25 mouse cellular contexts compared by ENCODE assay signal in the genomic region with DNA sequence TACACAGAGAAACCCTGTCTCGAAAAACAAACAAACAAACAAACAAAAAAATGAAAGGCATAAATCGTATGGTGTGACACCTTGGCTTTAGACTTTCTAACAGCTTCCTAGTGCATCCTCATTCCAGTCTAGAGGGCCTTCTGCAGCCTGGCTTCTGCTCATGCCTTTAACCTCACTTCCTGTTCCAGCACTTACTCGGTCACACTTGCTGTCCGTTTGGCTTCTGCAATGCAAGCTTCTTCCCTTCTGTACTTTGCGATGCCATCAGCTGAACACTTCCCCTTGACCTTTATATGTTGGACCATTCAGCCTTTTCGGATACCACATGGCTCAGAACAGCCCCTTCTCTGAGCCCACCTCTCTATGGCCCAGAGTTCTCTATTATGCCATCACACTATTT. TPM values are rescaled to one million over a fixed set of nuclear protein-coding genes. Genes with fewer than 3 reads are reported as not detected.
DNase-seq lines count a peak whose midpoint lies in the region; ATAC-seq and TF ChIP-seq lines count a peak whose summit lies in the region.
"Had no signal": no experiment of that assay in that cellular context is flagged by ENCODE, and none has a peak within 500 bp of the region (broad histone marks: within the 10 kb centered on the region; RNA-seq: fewer than 3 reads in every experiment).

No protein-coding gene starts in this region.

- peaks cover 0 to 2% of the 10 kb centered on the region in 2 experiments; a peak in 1 of 4 replicates for H3K4me1 ChIP-seq in ES-E14 (ENCODE audit: control insufficient read depth in 2 of 2, insufficient read depth in 2 of 2, low read length in 2 of 2, poor library complexity in 1 of 2)
- H3K4me1 ChIP-seq: embryonic facial prominence, embryonic 10.5 days; embryonic facial prominence, embryonic 13.5 days; forebrain, embryonic 12.5 days; forebrain, embryonic 15.5 days; hindbrain, embryonic 12.5 days; hindbrain, embryonic 15.5 days had no signal

- no peak overlapping the region for H3K4me3 ChIP-seq in ES-E14 (ENCODE audit: insufficient read depth in 1 of 2, low read depth in 1 of 2, low read length in 2 of 2, poor library complexity in 1 of 2, severe bottlenecking in 1 of 2)
- H3K4me3 ChIP-seq: embryonic facial prominence, embryonic 10.5 days; embryonic facial prominence, embryonic 13.5 days; erythroblast, embryonic 14.5 days; forebrain, embryonic 12.5 days; forebrain, embryonic 15.5 days; hindbrain, embryonic 12.5 days; hindbrain, embryonic 15.5 days had no signal

- peak overlapping the region; percentile 36; the same call in 1 of the 2 replicates for H3K27ac ChIP-seq in ES-E14 (ENCODE audit: insufficient read depth, low read depth, low read length, poor library complexity, severe bottlenecking)
- H3K27ac ChIP-seq: embryonic facial prominence, embryonic 10.5 days; embryonic facial prominence, embryonic 13.5 days; forebrain, embryonic 12.5 days; forebrain, embryonic 15.5 days; hindbrain, embryonic 12.5 days; hindbrain, embryonic 15.5 days had no signal

- no peak for DNase-seq in ES-E14 (ENCODE audit: low read depth, low spot score)
- DNase-seq in layer of hippocampus, postnatal 14 days (ENCODE audit: low spot score in 2 of 2), result no peak
- no peak for DNase-seq in cerebellum, postnatal 4 days (ENCODE audit: low spot score in 2 of 2)
- DNase-seq in thymus, postnatal 14 days, result no peak
- no peak for DNase-seq in urinary bladder, adult 2 months (ENCODE audit: low spot score)
- DNase-seq: adrenal gland, adult 8-10 months; adrenal gland, postnatal 25 days; cerebellum, adult 18-20 months; cerebellum, adult 9-10 months; cerebellum, postnatal 14 days; embryo, embryonic 11 days; gastrocnemius, postnatal 10 days; gastrocnemius, postnatal 36 days; heart, adult 11 months had no signal

- H3K9ac ChIP-seq in ES-E14 (ENCODE audit: insufficient read depth, low read depth, low read length, poor library complexity, severe bottlenecking), result no peak overlapping the region; the same call in 1 of the 2 replicates
- H3K9ac ChIP-seq: embryonic facial prominence, embryonic 13.5 days; forebrain, embryonic 12.5 days; forebrain, embryonic 15.5 days; hindbrain, embryonic 12.5 days; hindbrain, embryonic 15.5 days had no signal

- in situ Hi-C loops in ES-E14 (cut with MboI; ENCODE audit: low sequenced_read_pairs in 2 of 2, unreplicated experiment in 2 of 2), result no loop called here

- no peaks in the 10 kb centered on the region for H3K9me3 ChIP-seq in ES-E14 (ENCODE audit: control insufficient read depth, insufficient read depth, low read depth, low read length)
- H3K9me3 ChIP-seq: embryonic facial prominence, embryonic 10.5 days; embryonic facial prominence, embryonic 13.5 days; forebrain, embryonic 12.5 days; forebrain, embryonic 15.5 days; hindbrain, embryonic 12.5 days; hindbrain, embryonic 15.5 days had no signal

- no peaks in the 10 kb centered on the region for H3K36me3 ChIP-seq in ES-E14 (ENCODE audit: control insufficient read depth, insufficient read depth, low read length, poor library complexity, severe bottlenecking)
- H3K36me3 ChIP-seq: embryonic facial prominence, embryonic 10.5 days; embryonic facial prominence, embryonic 13.5 days; forebrain, embryonic 12.5 days; forebrain, embryonic 15.5 days; hindbrain, embryonic 12.5 days; hindbrain, embryonic 15.5 days had no signal

- peak; percentile 84 for ATAC-seq in granulocyte monocyte progenitor cell, adult 5-6 weeks (replicated peaks; ENCODE audit: poor library complexity, severe bottlenecking)
- peak; percentile 78 for ATAC-seq in megakaryocyte progenitor cell, adult 5-6 weeks (replicated peaks; ENCODE audit: poor library complexity)
- ATAC-seq: activated CD4-positive, CD25-positive, alpha-beta regulatory T cell, adult 4 months; CD4-positive, CD25-positive, alpha-beta regulatory T cell, adult 4 months; forebrain, embryonic 15.5 days had no signal

TF ChIP-seq in ES-E14, 5 proteins besides CTCF, POLR2A, EP300 and RAD21:
- TF ChIP-seq CHD2 (IDR thresholded peaks at IDR 0.05; ENCODE audit: low read depth, low read length), result no peak
- TF ChIP-seq MAFK (IDR thresholded peaks at IDR 0.05; ENCODE audit: insufficient read depth, low read depth, low read length), result no peak
- TF ChIP-seq HCFC1 (IDR thresholded peaks at IDR 0.05; ENCODE audit: borderline replicate concordance, insufficient read depth, low read length), result no peak
- TF ChIP-seq ZNF384 (IDR thresholded peaks at IDR 0.05; ENCODE audit: low read depth, low read length), result no peak
- TF ChIP-seq ZC3H11A (IDR thresholded peaks at IDR 0.05; ENCODE audit: borderline replicate concordance, low read depth, low read length), result no peak
TF ChIP-seq in ES-E14: peak in this region for 0.

RNA-seq across cellular contexts. Expression of a gene that starts 32.0 kb away (rescaled TPM):
- 57.3 and 77.3 TPM in 2 replicates for total RNA-seq in ES-E14 (2012; rRNA removed)
- total RNA-seq in granulocyte monocyte progenitor cell, adult 5-6 weeks (2014; fragmentation: Nextera tagmentation), result 108 and 126 TPM in 2 replicates
- 12.7 and 28.0 TPM in 2 replicates for total RNA-seq in granulocyte monocyte progenitor cell, adult 5-6 weeks (2017)
- total RNA-seq in megakaryocyte progenitor cell, adult 5-6 weeks (2015), result 76.8 and 92.8 TPM in 2 replicates
- total RNA-seq in megakaryocyte progenitor cell, adult 5-6 weeks (2017), result 23.2 and 26.2 TPM in 2 replicates
- total RNA-seq in layer of hippocampus, postnatal 14 days (2021), result 10 to 100 TPM; 56.5 to 59.6 TPM
- 43.4 and 45.0 TPM in 2 replicates for polyA plus RNA-seq in urinary bladder, adult 2 months (2012; rRNA removed)

RNA-seq across cellular contexts. Expression of a gene that starts 32.2 kb away (rescaled TPM):
- 27.4 and 30.2 TPM in 2 replicates for total RNA-seq in ES-E14 (2012; rRNA removed)
- total RNA-seq in granulocyte monocyte progenitor cell, adult 5-6 weeks (2014; fragmentation: Nextera tagmentation), result 26.3 and 26.8 TPM in 2 replicates
- total RNA-seq in granulocyte monocyte progenitor cell, adult 5-6 weeks (2017), result 70.1 and 71.1 TPM in 2 replicates
- 29.1 and 31.2 TPM in 2 replicates for total RNA-seq in megakaryocyte progenitor cell, adult 5-6 weeks (2015)
- 63.5 and 75.6 TPM in 2 replicates for total RNA-seq in megakaryocyte progenitor cell, adult 5-6 weeks (2017)
- total RNA-seq in layer of hippocampus, postnatal 14 days (2021), result 10 to 100 TPM; 30.3 to 34.9 TPM
- 15.9 and 19.7 TPM in 2 replicates for polyA plus RNA-seq in urinary bladder, adult 2 months (2012; rRNA removed)

RNA-seq across cellular contexts. Expression of a gene that starts 46.2 kb away (rescaled TPM):
- 557 and 605 TPM in 2 replicates for total RNA-seq in ES-E14 (2012; rRNA removed)
- total RNA-seq in granulocyte monocyte progenitor cell, adult 5-6 weeks (2014; fragmentation: Nextera tagmentation), result 933 and 1,044 TPM in 2 replicates
- total RNA-seq in granulocyte monocyte progenitor cell, adult 5-6 weeks (2017), result 865 and 1,012 TPM in 2 replicates
- total RNA-seq in megakaryocyte progenitor cell, adult 5-6 weeks (2015), result 1,266 and 1,295 TPM in 2 replicates
- total RNA-seq in megakaryocyte progenitor cell, adult 5-6 weeks (2017), result 902 and 1,027 TPM in 2 replicates
- 100 to 1,000 TPM; 369 to 393 TPM for total RNA-seq in layer of hippocampus, postnatal 14 days (2021)
- polyA plus RNA-seq in urinary bladder, adult 2 months (2012; rRNA removed), result 445 and 526 TPM in 2 replicates
